In genomic region chr6:106580124-106580523, GRCm38 (mm10) we compare ENCODE assay signal across 30 mouse cellular contexts.
DNase-seq lines count a peak whose midpoint lies in the region; ATAC-seq and TF ChIP-seq lines count a peak whose summit lies in the region.
"Had no signal": no experiment of that assay in that cellular context is flagged by ENCODE, and none has a peak within 500 bp of the region (broad histone marks: within the 10 kb centered on the region; RNA-seq: fewer than 3 reads in every experiment).

No protein-coding gene starts in this region.

- H3K4me1 ChIP-seq in hindbrain, embryonic 15.5 days (replicated peaks) = no peaks in the 10 kb centered on the region
- no peaks in the 10 kb centered on the region for H3K4me1 ChIP-seq in hindbrain, embryonic 11.5 days (replicated peaks; ENCODE audit: control insufficient read depth, insufficient read depth, low read length)
- H3K4me1 ChIP-seq in stomach, embryonic 15.5 days = no peaks in the 10 kb centered on the region
- H3K4me1 ChIP-seq in stomach, postnatal 0 days (replicated peaks; ENCODE audit: control insufficient read depth, insufficient read depth) = no peaks in the 10 kb centered on the region
- H3K4me1 ChIP-seq in neural tube, embryonic 13.5 days (replicated peaks) = no peaks in the 10 kb centered on the region
- H3K4me1 ChIP-seq: embryonic facial prominence, embryonic 15.5 days; heart, embryonic 12.5 days; liver, embryonic 13.5 days had no signal

- no peak for TF ChIP-seq CTCF in stomach, postnatal 0 days (IDR thresholded peaks at IDR 0.05; ENCODE audit: low read depth)

- no peak overlapping the region for H3K9ac ChIP-seq in hindbrain, embryonic 15.5 days
- H3K9ac ChIP-seq in hindbrain, embryonic 11.5 days (ENCODE audit: low read depth, low read length) = no peak overlapping the region
- H3K9ac ChIP-seq in stomach, embryonic 15.5 days = no peak overlapping the region
- no peak overlapping the region for H3K9ac ChIP-seq in stomach, postnatal 0 days (ENCODE audit: low read length)
- no peak overlapping the region for H3K9ac ChIP-seq in neural tube, embryonic 13.5 days
- H3K9ac ChIP-seq: embryonic facial prominence, embryonic 15.5 days; heart, embryonic 12.5 days; hindbrain, embryonic 14.5 days; liver, embryonic 13.5 days had no signal

- no peak overlapping the region for H3K4me2 ChIP-seq in hindbrain, embryonic 15.5 days
- H3K4me2 ChIP-seq in hindbrain, embryonic 11.5 days (replicated peaks; ENCODE audit: low read depth, low read length) = no peak overlapping the region
- no peak overlapping the region for H3K4me2 ChIP-seq in stomach, embryonic 15.5 days
- no peak overlapping the region for H3K4me2 ChIP-seq in stomach, postnatal 0 days (replicated peaks; ENCODE audit: low read depth)
- H3K4me2 ChIP-seq in neural tube, embryonic 13.5 days = no peak overlapping the region
- H3K4me2 ChIP-seq: embryonic facial prominence, embryonic 15.5 days; heart, embryonic 12.5 days; hindbrain, embryonic 14.5 days; liver, embryonic 13.5 days; midbrain, embryonic 11.5 days had no signal

- ATAC-seq in hindbrain, embryonic 15.5 days (ENCODE audit: low FRiP score, low read depth) = peak; percentile 73; the same call in 1 of the 2 replicates
- no peak for ATAC-seq in hindbrain, embryonic 11.5 days (ENCODE audit: low FRiP score)
- 0 out of 2 replicates have a peak, but pooled peaks have one; percentile 43 for ATAC-seq in stomach, embryonic 15.5 days (ENCODE audit: insufficient read depth, low FRiP score, low read depth)
- ATAC-seq in stomach, postnatal 0 days (ENCODE audit: low FRiP score, low TSS enrichment) = no peak
- ATAC-seq in neural tube, embryonic 13.5 days (ENCODE audit: low read depth) = peak; percentile 32; the same call in 1 of the 2 replicates
- ATAC-seq in activated CD4-positive, CD25-positive, alpha-beta regulatory T cell, adult 4 months = no peak
- ATAC-seq: intestine, embryonic 16.5 days; Patski had no signal

- WGBS in hindbrain, embryonic 15.5 days = 55% methylated on average over 5 of the region's 5 CpGs
- 87% methylated on average over 5 of the region's 5 CpGs for WGBS in hindbrain, embryonic 11.5 days
- WGBS in stomach, embryonic 15.5 days = 61% methylated on average over 5 of the region's 5 CpGs
- 49% methylated on average over 5 of the region's 5 CpGs for WGBS in stomach, postnatal 0 days
- WGBS in neural tube, embryonic 13.5 days = 55% methylated on average over 5 of the region's 5 CpGs

- DNase-seq in hindbrain, embryonic 11.5 days (ENCODE audit: low spot score) = no peak
- DNase-seq in stomach, postnatal 0 days (ENCODE audit: low spot score) = no peak
- DNase-seq in yolk sac, embryonic 10.5 days (ENCODE audit: low spot score) = no peak
- DNase-seq: adrenal gland, adult 2 months; B cell, adult 2 months; cerebellum, adult 8-10 months; cerebellum, postnatal 36 days; gastrocnemius, postnatal 25 days; heart, adult 18-20 months; heart, postnatal 10 days; kidney, adult 9 months; kidney, postnatal 36 days; liver, embryonic 13.5 days; lung, adult 2 months; lung, postnatal 14 days; spleen, adult 18-20 months; thymus, adult 18-20 months; thymus, postnatal 4 days had no signal

- H3K27ac ChIP-seq in hindbrain, embryonic 15.5 days (replicated peaks) = no peak overlapping the region
- no peak overlapping the region for H3K27ac ChIP-seq in hindbrain, embryonic 11.5 days (ENCODE audit: low read depth, low read length)
- H3K27ac ChIP-seq in stomach, embryonic 15.5 days = no peak overlapping the region
- H3K27ac ChIP-seq in stomach, postnatal 0 days (replicated peaks) = no peak overlapping the region
- H3K27ac ChIP-seq in neural tube, embryonic 13.5 days (replicated peaks) = no peak overlapping the region
- H3K27ac ChIP-seq: embryonic facial prominence, embryonic 15.5 days; hindbrain, embryonic 14.5 days; liver, embryonic 13.5 days had no signal

- no peaks in the 10 kb centered on the region for H3K36me3 ChIP-seq in hindbrain, embryonic 15.5 days
- no peaks in the 10 kb centered on the region for H3K36me3 ChIP-seq in hindbrain, embryonic 11.5 days (ENCODE audit: control insufficient read depth, insufficient read depth, low read length)
- H3K36me3 ChIP-seq in stomach, embryonic 15.5 days = no peaks in the 10 kb centered on the region
- H3K36me3 ChIP-seq in stomach, postnatal 0 days (ENCODE audit: control insufficient read depth, insufficient read depth, low read length) = no peaks in the 10 kb centered on the region
- H3K36me3 ChIP-seq in neural tube, embryonic 13.5 days = no peaks in the 10 kb centered on the region
- H3K36me3 ChIP-seq: embryonic facial prominence, embryonic 15.5 days; G1E; heart, embryonic 12.5 days; liver, embryonic 13.5 days had no signal

- no peaks in the 10 kb centered on the region for H3K27me3 ChIP-seq in hindbrain, embryonic 15.5 days
- H3K27me3 ChIP-seq in hindbrain, embryonic 11.5 days (ENCODE audit: control insufficient read depth, insufficient read depth, low read length) = no peaks in the 10 kb centered on the region
- H3K27me3 ChIP-seq in stomach, embryonic 15.5 days (replicated peaks) = no peaks in the 10 kb centered on the region
- no peaks in the 10 kb centered on the region for H3K27me3 ChIP-seq in stomach, postnatal 0 days (ENCODE audit: control insufficient read depth, insufficient read depth, low read length)
- no peaks in the 10 kb centered on the region for H3K27me3 ChIP-seq in neural tube, embryonic 13.5 days
- H3K27me3 ChIP-seq: CH12.LX; embryonic facial prominence, embryonic 15.5 days; heart, embryonic 12.5 days; liver, embryonic 13.5 days; Patski had no signal

- H3K4me3 ChIP-seq in hindbrain, embryonic 15.5 days = no peak overlapping the region
- H3K4me3 ChIP-seq in hindbrain, embryonic 11.5 days (ENCODE audit: low read depth, low read length) = no peak overlapping the region
- H3K4me3 ChIP-seq in stomach, embryonic 15.5 days (replicated peaks) = no peak overlapping the region
- no peak overlapping the region for H3K4me3 ChIP-seq in stomach, postnatal 0 days (ENCODE audit: low read depth, low read length)
- no peak overlapping the region for H3K4me3 ChIP-seq in neural tube, embryonic 13.5 days
- H3K4me3 ChIP-seq: embryonic facial prominence, embryonic 15.5 days; heart, embryonic 12.5 days; liver, embryonic 13.5 days had no signal

- TF ChIP-seq EP300 in stomach, postnatal 0 days (optimal IDR thresholded peaks at IDR 0.05) = no peak

- H3K9me3 ChIP-seq in hindbrain, embryonic 15.5 days = no peaks in the 10 kb centered on the region
- no peaks in the 10 kb centered on the region for H3K9me3 ChIP-seq in hindbrain, embryonic 11.5 days (ENCODE audit: control insufficient read depth, low read length)
- no peaks in the 10 kb centered on the region for H3K9me3 ChIP-seq in stomach, embryonic 15.5 days
- H3K9me3 ChIP-seq in stomach, postnatal 0 days (ENCODE audit: control insufficient read depth, low read length) = no peaks in the 10 kb centered on the region
- H3K9me3 ChIP-seq in neural tube, embryonic 13.5 days = no peaks in the 10 kb centered on the region
- H3K9me3 ChIP-seq: embryonic facial prominence, embryonic 15.5 days; G1E; heart, embryonic 12.5 days; liver, embryonic 13.5 days had no signal

Comparison
In these comparisons a context has a peak if more than half of its experiments do, and no peak if none do; other contexts are left out.
1. ATAC-seq: peak in hindbrain, embryonic 15.5 days (single experiment), stomach, embryonic 15.5 days (single experiment) and neural tube, embryonic 13.5 days (single experiment); none in hindbrain, embryonic 11.5 days (single experiment), stomach, postnatal 0 days (single experiment) and activated CD4-positive, CD25-positive, alpha-beta regulatory T cell, adult 4 months (single experiment).